In the genomic region with DNA sequence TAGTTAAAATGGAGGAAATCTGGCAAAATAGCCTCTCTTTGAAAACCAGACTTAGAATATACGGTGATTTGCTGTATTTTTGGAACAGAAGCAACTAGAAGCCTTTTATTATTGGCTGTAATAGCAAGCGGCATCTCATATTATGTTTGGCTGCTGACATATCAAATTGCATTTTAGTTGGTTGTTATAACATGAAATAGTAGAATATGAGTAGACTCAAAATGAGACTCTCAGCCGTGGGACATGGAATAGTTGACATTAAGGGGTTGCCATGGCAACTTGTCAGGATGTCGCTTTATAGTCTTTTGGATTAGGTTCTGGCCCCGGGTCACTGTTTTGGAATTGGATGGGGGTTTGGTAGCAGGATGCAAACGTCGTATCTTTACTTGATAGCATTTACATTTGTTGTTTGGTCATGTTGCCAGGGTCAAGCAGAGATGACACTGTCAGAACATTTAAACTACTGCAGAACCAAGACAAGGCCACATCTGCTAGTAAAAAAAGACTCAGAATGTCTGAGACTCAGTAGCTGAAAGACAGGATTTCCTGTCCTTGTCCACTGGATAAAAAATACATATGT, we compare ENCODE assay signal across 16 mouse cellular contexts. TPM values are rescaled to one million over a fixed set of nuclear protein-coding genes. Genes with fewer than 3 reads are reported as not detected.
DNase-seq lines count a peak whose midpoint lies in the region; ATAC-seq and TF ChIP-seq lines count a peak whose summit lies in the region.
"Had no signal": no experiment of that assay in that cellular context is flagged by ENCODE, and none has a peak within 500 bp of the region (broad histone marks: within the 10 kb centered on the region; RNA-seq: fewer than 3 reads in every experiment).

No protein-coding gene starts in this region.

- no peak for TF ChIP-seq CTCF in layer of hippocampus, adult 2 months (conservative IDR thresholded peaks at IDR 0.05)
- TF ChIP-seq CTCF in stomach, postnatal 0 days (IDR thresholded peaks at IDR 0.05; ENCODE audit: low read depth) = no peak

- TF ChIP-seq EP300 in stomach, postnatal 0 days (optimal IDR thresholded peaks at IDR 0.05) = no peak

- H3K4me2 ChIP-seq in forebrain, embryonic 13.5 days = no peak overlapping the region
- H3K4me2 ChIP-seq in forebrain, embryonic 12.5 days = no peak overlapping the region
- H3K4me2 ChIP-seq in embryonic facial prominence, embryonic 12.5 days (replicated peaks) = no peak overlapping the region
- H3K4me2 ChIP-seq in midbrain, embryonic 15.5 days = no peak overlapping the region
- no peak overlapping the region for H3K4me2 ChIP-seq in stomach, postnatal 0 days (replicated peaks; ENCODE audit: low read depth)
- H3K4me2 ChIP-seq: liver, embryonic 11.5 days had no signal

- H3K27ac ChIP-seq in forebrain, embryonic 13.5 days = peak overlapping the region; percentile 45; the same call in 1 of the 2 replicates
- H3K27ac ChIP-seq in forebrain, embryonic 12.5 days = no peak overlapping the region
- H3K27ac ChIP-seq in layer of hippocampus, adult 2 months = 0 out of 2 replicates have a peak overlapping the region, but pooled peaks have one; percentile 3
- 0 out of 2 replicates have a peak overlapping the region, but pooled peaks have one; percentile 36 for H3K27ac ChIP-seq in embryonic facial prominence, embryonic 12.5 days
- peak overlapping the region; percentile 56 for H3K27ac ChIP-seq in midbrain, embryonic 15.5 days
- no peak overlapping the region for H3K27ac ChIP-seq in stomach, postnatal 0 days (replicated peaks)
- H3K27ac ChIP-seq: gastrocnemius, adult 2 months had no signal

- H3K4me3 ChIP-seq in forebrain, embryonic 13.5 days = no peak overlapping the region
- no peak overlapping the region for H3K4me3 ChIP-seq in forebrain, embryonic 12.5 days (replicated peaks)
- no peak overlapping the region for H3K4me3 ChIP-seq in layer of hippocampus, adult 2 months
- no peak overlapping the region for H3K4me3 ChIP-seq in embryonic facial prominence, embryonic 12.5 days
- H3K4me3 ChIP-seq in midbrain, embryonic 15.5 days = no peak overlapping the region
- no peak overlapping the region for H3K4me3 ChIP-seq in stomach, postnatal 0 days (ENCODE audit: low read depth, low read length)
- H3K4me3 ChIP-seq: gastrocnemius, adult 2 months; megakaryocyte, embryonic 14.5 days had no signal

- no peak for DNase-seq in layer of hippocampus, adult 2 months (ENCODE audit: low spot score in 2 of 2)
- no peak for DNase-seq in layer of hippocampus, postnatal 36 days
- DNase-seq in cerebellum, adult 9-11 months = no peak
- no peak for DNase-seq in stomach, postnatal 0 days (ENCODE audit: low spot score)
- DNase-seq: cerebellum, adult 18-20 months; gastrocnemius, adult 2 months; heart, postnatal 36 days; kidney, adult 11 months; kidney, postnatal 14 days; thymus, adult 2 months had no signal

- peaks cover 62% of the 10 kb centered on the region for H3K4me1 ChIP-seq in forebrain, embryonic 13.5 days
- peaks cover 53% of the 10 kb centered on the region for H3K4me1 ChIP-seq in forebrain, embryonic 12.5 days
- H3K4me1 ChIP-seq in embryonic facial prominence, embryonic 12.5 days = peaks cover 55% of the 10 kb centered on the region
- H3K4me1 ChIP-seq in midbrain, embryonic 15.5 days = peaks cover 42% of the 10 kb centered on the region
- 0 out of 2 replicates have a peak, but pooled peaks cover 2% of the 10 kb centered on the region for H3K4me1 ChIP-seq in stomach, postnatal 0 days (replicated peaks; ENCODE audit: control insufficient read depth, insufficient read depth)

- ATAC-seq in forebrain, embryonic 13.5 days = no peak; the same call in 1 of the 2 replicates
- ATAC-seq in forebrain, embryonic 12.5 days (ENCODE audit: low FRiP score) = no peak
- ATAC-seq in embryonic facial prominence, embryonic 12.5 days (ENCODE audit: insufficient number of reproducible peaks, insufficient read depth, low FRiP score, low TSS enrichment) = no peak
- no peak for ATAC-seq in midbrain, embryonic 15.5 days (replicated peaks)
- ATAC-seq in stomach, postnatal 0 days (ENCODE audit: low FRiP score, low TSS enrichment) = no peak

- no peak overlapping the region for H3K9ac ChIP-seq in forebrain, embryonic 13.5 days
- no peak overlapping the region for H3K9ac ChIP-seq in forebrain, embryonic 12.5 days
- no peak overlapping the region for H3K9ac ChIP-seq in embryonic facial prominence, embryonic 12.5 days
- H3K9ac ChIP-seq in midbrain, embryonic 15.5 days = no peak overlapping the region
- H3K9ac ChIP-seq in stomach, postnatal 0 days (ENCODE audit: low read length) = no peak overlapping the region

- no peaks in the 10 kb centered on the region for H3K27me3 ChIP-seq in forebrain, embryonic 13.5 days
- no peaks in the 10 kb centered on the region for H3K27me3 ChIP-seq in forebrain, embryonic 12.5 days
- no peaks in the 10 kb centered on the region for H3K27me3 ChIP-seq in embryonic facial prominence, embryonic 12.5 days
- H3K27me3 ChIP-seq in midbrain, embryonic 15.5 days (replicated peaks) = no peaks in the 10 kb centered on the region
- no peaks in the 10 kb centered on the region for H3K27me3 ChIP-seq in stomach, postnatal 0 days (ENCODE audit: control insufficient read depth, insufficient read depth, low read length)
- H3K27me3 ChIP-seq: megakaryocyte, embryonic 14.5 days had no signal

- H3K9me3 ChIP-seq in forebrain, embryonic 13.5 days (replicated peaks) = no peaks in the 10 kb centered on the region
- H3K9me3 ChIP-seq in forebrain, embryonic 12.5 days = no peaks in the 10 kb centered on the region
- no peaks in the 10 kb centered on the region for H3K9me3 ChIP-seq in embryonic facial prominence, embryonic 12.5 days
- H3K9me3 ChIP-seq in midbrain, embryonic 15.5 days = no peaks in the 10 kb centered on the region
- no peaks in the 10 kb centered on the region for H3K9me3 ChIP-seq in stomach, postnatal 0 days (ENCODE audit: control insufficient read depth, low read length)
- H3K9me3 ChIP-seq: megakaryocyte, embryonic 14.5 days had no signal

- H3K36me3 ChIP-seq in forebrain, embryonic 13.5 days (ENCODE audit: poor library complexity, severe bottlenecking) = no peaks in the 10 kb centered on the region
- no peaks in the 10 kb centered on the region for H3K36me3 ChIP-seq in forebrain, embryonic 12.5 days (replicated peaks)
- no peaks in the 10 kb centered on the region for H3K36me3 ChIP-seq in embryonic facial prominence, embryonic 12.5 days
- no peaks in the 10 kb centered on the region for H3K36me3 ChIP-seq in midbrain, embryonic 15.5 days (replicated peaks)
- H3K36me3 ChIP-seq in stomach, postnatal 0 days (ENCODE audit: control insufficient read depth, insufficient read depth, low read length) = no peaks in the 10 kb centered on the region

- WGBS in forebrain, embryonic 13.5 days = 59% methylated on average over 7 of the region's 7 CpGs
- WGBS in forebrain, embryonic 12.5 days = 67% methylated on average over 7 of the region's 7 CpGs
- 38% methylated on average over 7 of the region's 7 CpGs for WGBS in embryonic facial prominence, embryonic 12.5 days
- 28% methylated on average over 7 of the region's 7 CpGs for WGBS in midbrain, embryonic 15.5 days
- 59% methylated on average over 7 of the region's 7 CpGs for WGBS in stomach, postnatal 0 days

RNA-seq across cellular contexts. Expression of a gene that starts 55.2 kb away (rescaled TPM):
- 26.2 and 31.6 TPM in 2 replicates for polyA plus RNA-seq in forebrain, embryonic 13.5 days (2015; fragmentation: Nextera tagmentation; extraction: Ambion mirVana)
- 22.3 and 27.7 TPM in 2 replicates for polyA plus RNA-seq in forebrain, embryonic 12.5 days (2016; fragmentation: Nextera tagmentation; extraction: Ambion mirVana)
- total RNA-seq in layer of hippocampus, adult 2 months (2021) = 10 to 100 TPM; 11.1 to 15.6 TPM
- 10 to 100 TPM; 13.7 to 14.0 TPM for total RNA-seq in layer of hippocampus, postnatal 36 days (2021)
- 13.0 and 13.5 TPM in 2 replicates for polyA plus RNA-seq in embryonic facial prominence, embryonic 12.5 days (2016; fragmentation: Nextera tagmentation; extraction: Ambion mirVana)
- polyA plus RNA-seq in midbrain, embryonic 15.5 days (2015; fragmentation: Nextera tagmentation; extraction: Ambion mirVana) = 22.3 and 25.3 TPM in 2 replicates
- 1.9 TPM in 2 replicates for polyA plus RNA-seq in stomach, postnatal 0 days (2015; fragmentation: Nextera tagmentation; extraction: Ambion mirVana)

Comparison
In these comparisons a context has a peak if more than half of its experiments do, and no peak if none do; other contexts are left out.
1. H3K27ac ChIP-seq: peak in forebrain, embryonic 13.5 days (single experiment), layer of hippocampus, adult 2 months (single experiment), embryonic facial prominence, embryonic 12.5 days (single experiment) and midbrain, embryonic 15.5 days (single experiment); none in forebrain, embryonic 12.5 days (single experiment) and stomach, postnatal 0 days (single experiment).